Mouse (Mus musculus): Measurements from ENCODE around the gene Ttll6. TPM values are rescaled to one million over a fixed set of nuclear protein-coding genes. Genes with fewer than 3 reads are reported as not detected.
A peak's percentile ranks its signal among the peaks of the same experiment; 100 is the strongest.
"Not testable (repeated sequence)": the region's sequence is repeated elsewhere in the genome, so short reads cannot be mapped to it uniquely, and the experiment has no call there.

Ttll6 gene
- under 1 TPM in 3 of 4 experiments, not detected in 1; 0.23 to 0.36 (median 0.30) TPM for total RNA-seq (2022)

- DNase-seq (ENCODE audit: low spot score in 2 of 2) = peak in 1 of 2 experiments; percentile 12
Observed at GRCm38 (mm10) chr11:96133239-96133865, at the start of gene Ttll6. Gene Ttll6, plus strand, starts transcription at chr11:96133786.

GRCm38 (mm10) chr11:96087981-96088380, 45.6 kb upstream of the Ttll6 start:
- DNase-seq (ENCODE audit: low spot score in 2 of 2) = no peak

GRCm38 (mm10) chr11:96091073-96091472, 42.5 kb upstream of the Ttll6 start:
- no peak for DNase-seq (ENCODE audit: low spot score in 2 of 2)

DNA sequence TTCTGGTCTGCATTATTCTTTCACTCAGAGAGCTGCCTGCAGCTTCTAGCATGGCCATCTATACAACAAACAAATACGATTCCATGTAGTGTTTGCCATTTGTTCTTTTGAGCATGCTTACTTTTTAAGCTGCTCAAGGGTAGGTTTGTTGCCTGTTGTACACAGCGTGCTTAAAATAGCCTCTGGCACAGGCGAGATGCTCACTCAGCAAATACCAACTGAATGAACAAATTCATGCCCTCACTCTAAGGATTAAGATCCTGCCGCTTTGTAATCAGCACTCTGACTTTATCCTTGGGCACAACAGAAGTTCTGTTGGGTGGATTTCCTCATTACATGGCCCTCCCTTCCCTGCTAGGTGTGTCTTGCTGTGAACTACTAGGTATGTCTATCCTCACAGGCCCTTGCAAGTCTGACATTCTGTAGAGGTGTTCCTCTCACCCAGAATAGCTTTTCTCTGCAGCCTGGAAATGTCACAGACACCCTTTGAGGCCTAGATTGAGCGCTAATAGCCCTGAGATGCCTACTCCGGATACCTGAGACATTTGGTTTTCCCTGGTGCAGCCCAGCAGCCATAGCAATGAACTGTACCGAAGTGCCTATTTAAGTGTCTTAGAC, 40.8 kb upstream of the Ttll6 start:
- no peak for DNase-seq (ENCODE audit: low spot score in 2 of 2)

DNA sequence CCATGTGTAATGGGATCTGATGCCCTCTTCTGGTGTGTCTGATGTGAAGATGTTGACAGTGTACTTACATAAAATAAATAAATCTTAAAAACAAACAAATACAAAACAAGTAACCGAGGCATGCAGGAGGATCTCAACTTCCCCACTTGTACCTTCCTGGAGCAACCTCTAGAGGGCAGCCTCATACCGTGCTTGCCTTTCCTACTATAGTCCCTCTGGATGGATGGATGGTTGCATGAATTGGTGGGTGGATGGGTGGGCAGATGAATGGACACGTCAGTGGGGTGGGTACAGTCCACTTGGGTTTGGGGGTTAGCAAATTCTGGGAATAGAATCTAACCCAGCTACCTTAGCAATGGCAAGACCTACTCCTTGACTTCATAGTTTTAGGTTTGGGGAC, 40.2 kb upstream of the Ttll6 start:
- peak in 1 of 2 experiments; percentile 19 for DNase-seq (ENCODE audit: low spot score in 2 of 2)

DNA sequence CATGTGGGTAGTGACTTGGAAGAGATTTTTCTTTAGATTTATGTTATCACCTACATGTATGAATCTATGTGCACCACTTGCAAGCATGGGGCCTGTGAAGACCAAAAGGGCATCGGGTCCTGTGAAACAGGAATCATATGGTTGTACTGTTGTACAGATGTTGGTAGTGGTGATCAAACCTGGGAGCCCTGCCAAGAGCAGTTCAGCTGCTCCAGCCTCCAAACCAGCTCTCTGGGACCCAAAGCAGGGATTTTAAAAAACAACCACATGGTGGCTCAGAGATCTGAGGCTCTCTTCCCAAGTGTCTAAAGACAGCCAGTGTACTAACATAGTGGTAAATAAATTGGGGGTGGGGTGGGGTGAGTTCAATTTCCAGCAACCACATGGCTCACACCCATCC, 25.2 kb upstream of the Ttll6 start:
- no peak for DNase-seq (ENCODE audit: low spot score in 2 of 2)

- DNase-seq (ENCODE audit: low spot score in 2 of 2) = not testable (repeated sequence)
Observed at GRCm38 (mm10) chr11:96110950-96111349, 22.6 kb upstream of the Ttll6 start.

DNA sequence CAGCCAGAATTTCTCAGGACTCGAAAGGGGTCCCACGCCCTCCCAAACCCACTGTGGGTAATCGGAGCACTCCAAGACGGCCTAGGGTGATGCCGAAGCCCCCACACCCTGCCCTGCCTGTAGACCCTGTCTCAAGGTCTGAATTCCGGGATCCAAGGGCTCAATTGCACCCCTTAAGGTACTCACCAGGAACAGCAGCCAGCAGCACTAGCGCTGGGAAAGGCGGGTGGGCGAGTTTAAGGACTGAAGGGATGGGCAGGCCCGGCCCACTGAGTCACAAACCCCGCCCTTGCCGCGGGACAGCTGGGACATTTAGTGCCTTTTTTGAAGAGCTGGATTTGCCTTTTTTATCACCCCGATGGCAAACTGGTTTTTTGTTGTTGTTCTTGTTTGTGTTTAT, 21.8 kb upstream of the Ttll6 start, which contains the start of gene Calcoco2:
Calcoco2 (minus strand) TSS at position 214 of the 400 bp plus-strand sequence.
- DNase-seq (ENCODE audit: low spot score in 2 of 2) = no peak

DNA sequence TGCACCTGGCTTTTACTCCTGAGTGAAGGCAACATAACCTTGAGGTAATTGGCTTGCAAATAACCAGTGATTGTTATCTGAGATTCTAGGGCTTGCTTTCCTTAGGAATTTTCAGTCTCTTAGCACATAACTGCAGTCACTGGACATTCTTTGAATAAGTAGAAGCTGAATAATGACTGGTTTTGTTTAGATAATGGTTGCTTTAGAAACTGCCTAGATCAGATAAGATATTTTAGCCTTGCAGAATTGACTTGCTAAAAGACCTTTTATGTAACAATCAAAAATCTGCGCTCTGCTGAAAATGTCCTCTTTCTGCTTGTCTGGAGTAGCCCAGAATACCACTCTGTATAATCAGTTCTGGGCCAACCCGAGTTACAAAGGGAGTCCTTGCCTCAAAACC, 19.5 kb upstream of the Ttll6 start:
- no peak for DNase-seq (ENCODE audit: low spot score in 2 of 2)

GRCm38 (mm10) chr11:96115416-96115815, 18.2 kb upstream of the Ttll6 start:
- DNase-seq (ENCODE audit: low spot score in 2 of 2) = no peak

DNA sequence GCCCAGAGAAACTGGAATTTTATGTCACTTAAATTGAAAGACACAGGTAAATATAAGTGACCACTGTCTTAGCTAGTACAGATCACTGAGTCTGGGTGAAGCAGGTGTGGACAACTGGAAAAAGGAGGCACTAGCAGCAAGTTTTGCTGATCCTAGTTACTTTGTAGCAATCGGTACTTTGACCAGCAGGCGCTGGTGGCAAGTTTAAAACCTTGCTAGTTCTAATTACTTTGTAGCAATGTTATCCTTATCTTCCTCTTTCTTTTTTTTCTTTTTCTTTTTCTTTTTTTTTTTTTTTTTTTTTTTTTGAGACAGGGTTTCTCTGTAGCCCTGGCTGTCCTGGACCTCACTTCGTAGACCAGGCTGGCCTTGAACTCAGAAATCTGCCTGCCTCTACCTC, 17.5 kb upstream of the Ttll6 start:
- DNase-seq (ENCODE audit: low spot score in 2 of 2) = no peak

DNA sequence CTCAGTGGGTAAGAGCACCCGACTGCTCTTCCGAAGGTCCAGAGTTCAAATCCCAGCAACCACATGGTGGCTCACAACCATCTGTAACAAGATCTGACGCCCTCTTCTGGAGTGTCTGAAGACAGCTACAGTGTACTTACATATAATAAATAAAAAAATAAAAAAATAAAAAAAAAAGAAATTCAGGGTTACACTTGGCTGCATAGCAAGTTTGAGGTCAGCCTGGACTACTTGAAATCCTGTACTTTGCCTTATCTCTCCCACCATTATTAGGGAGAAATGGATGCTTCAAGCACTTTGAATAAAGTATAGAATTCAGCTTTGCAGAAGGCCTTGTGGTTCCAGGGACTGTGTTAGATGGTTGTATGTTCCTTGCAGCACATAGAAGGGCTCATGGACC, 16.7 kb upstream of the Ttll6 start:
- DNase-seq (ENCODE audit: low spot score in 2 of 2) = not testable (repeated sequence)

GRCm38 (mm10) chr11:96119401-96119800, 14.2 kb upstream of the Ttll6 start:
- DNase-seq (ENCODE audit: low spot score in 2 of 2) = no peak

- not testable (repeated sequence) for DNase-seq (ENCODE audit: low spot score in 2 of 2)
Observed at GRCm38 (mm10) chr11:96122806-96123205, 10.8 kb upstream of the Ttll6 start.

DNA sequence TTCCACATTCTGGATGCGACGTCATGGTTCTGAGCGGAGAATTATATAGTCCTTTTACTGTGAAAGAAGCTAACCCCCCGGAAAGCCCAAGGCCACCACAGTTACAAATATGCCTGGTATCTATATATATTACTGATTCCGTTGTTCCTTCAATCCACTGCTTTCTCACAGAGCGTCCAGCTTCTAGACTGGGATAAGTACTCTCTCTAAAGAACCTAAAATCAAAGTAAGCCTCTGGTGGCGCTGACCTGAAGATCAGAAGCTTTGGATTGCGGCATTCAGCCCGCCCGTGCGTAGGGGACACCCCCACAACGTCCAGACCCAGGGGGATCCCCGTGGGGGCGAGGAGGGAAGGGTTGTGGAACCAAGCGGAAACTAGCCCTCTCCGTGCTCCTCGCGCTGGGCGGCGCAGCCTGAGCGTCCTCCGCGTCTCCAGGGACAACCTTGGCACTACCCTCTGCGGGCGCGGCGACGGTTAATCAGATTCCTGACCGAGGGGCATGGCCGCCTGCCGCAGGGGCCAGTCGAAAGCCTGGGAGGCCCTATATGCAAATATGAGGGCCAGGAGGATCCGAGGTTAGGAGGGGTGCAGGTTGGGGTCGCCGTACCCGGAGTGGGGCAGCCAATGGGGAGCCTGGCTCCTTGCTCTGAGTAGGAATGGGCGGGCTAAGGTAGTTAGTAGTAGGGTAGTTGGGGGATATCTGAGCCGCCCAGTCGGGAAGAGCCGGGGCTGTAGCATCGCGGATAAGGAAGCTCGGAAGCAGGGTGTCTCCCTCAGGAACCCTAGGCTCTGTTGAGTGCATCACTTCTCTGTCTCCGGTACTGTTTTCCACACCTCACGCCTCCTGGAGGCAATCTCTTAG, 9.3 kb upstream of the Ttll6 start:
- DNase-seq (ENCODE audit: low spot score in 2 of 2) = no peak

DNA sequence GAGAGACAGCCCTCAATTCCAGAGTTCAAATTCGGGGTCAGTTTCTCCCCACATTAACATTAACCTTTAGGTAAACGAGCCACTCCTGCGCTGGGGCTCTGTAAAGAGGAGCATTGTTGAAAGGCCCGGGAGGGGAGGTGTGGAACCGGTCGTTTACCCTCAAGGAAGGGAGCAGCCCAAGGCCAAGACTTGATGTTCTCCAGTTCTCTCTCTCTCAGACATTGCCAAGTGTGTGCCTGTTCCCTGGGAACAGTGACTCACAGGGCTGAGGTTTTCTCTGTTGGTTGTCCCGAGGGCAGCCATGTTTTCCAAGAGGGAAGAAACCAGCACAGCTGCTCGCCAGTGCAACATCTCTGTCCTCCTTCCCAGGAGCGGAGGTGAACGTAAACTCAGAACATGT, 3.0 kb upstream of the Ttll6 start:
- no peak for DNase-seq (ENCODE audit: low spot score in 2 of 2)

DNA sequence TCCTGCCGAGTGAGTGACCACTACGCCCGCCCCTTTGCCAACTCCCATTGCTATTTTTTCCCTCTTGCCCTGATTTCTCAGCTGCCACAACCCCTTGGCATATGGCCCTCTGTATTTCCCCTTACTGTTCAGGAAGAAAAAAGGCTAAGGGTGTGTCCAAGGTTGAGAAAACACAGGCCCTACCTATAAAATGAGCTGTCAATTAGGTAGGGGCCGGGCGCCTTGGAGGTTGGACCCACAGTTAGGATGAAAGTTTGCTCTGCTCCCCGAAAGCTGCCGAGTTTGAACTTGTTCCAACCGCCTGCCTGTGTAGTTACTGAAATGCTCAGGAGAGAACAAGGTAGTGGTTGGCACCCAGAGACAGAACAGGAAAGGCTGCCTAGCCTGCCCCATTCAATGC, 2.3 kb downstream of the Ttll6 start:
- no peak for DNase-seq (ENCODE audit: low spot score in 2 of 2)

DNA sequence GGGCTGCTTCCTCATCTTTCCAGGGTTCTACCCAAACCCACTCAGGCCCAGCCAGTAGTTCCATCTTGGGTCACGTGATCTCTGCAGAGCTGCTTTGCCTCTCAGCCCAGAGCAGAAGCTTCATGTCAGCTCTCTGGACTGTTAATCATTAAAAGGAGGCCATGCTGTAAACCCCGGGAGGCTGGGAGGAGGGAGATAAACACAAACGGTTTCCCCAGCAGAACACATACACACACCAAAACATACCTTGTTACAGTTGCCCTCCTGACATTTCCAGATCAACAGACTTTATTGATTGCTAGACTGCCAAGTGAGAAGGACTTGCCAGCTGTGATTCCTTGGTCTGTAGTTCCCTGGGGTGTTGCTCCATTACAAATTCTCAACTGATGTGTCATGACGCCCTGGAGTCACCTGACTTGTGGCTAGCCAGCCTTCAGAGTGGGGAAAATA, 7.2 kb downstream of the Ttll6 start:
- no peak for DNase-seq (ENCODE audit: low spot score in 2 of 2)

DNA sequence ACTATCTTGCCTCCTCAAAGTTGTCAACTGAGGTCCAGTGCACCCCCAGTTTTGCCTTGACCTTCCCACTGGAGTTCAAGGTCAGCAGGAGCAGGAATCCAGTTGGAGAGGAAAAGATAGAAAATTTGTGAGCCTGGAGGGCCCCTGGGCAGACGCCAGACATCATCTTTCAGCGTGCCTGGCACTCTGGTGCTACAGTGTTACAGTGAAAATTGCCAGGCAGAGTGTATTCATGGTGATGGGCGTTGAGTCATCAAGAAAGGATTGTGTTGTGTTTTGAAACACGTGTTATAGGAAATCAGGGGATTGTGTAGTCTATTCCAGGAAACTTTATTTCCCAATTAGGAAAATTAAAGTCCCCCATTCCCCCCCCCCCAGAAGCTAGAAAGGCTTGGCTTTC, 10.2 kb downstream of the Ttll6 start:
- no peak for DNase-seq (ENCODE audit: low spot score in 2 of 2)

- peak in 1 of 2 experiments; percentile 19 for DNase-seq (ENCODE audit: low spot score in 2 of 2)
Observed at GRCm38 (mm10) chr11:96145622-96146270, 12.2 kb downstream of the Ttll6 start.

DNA sequence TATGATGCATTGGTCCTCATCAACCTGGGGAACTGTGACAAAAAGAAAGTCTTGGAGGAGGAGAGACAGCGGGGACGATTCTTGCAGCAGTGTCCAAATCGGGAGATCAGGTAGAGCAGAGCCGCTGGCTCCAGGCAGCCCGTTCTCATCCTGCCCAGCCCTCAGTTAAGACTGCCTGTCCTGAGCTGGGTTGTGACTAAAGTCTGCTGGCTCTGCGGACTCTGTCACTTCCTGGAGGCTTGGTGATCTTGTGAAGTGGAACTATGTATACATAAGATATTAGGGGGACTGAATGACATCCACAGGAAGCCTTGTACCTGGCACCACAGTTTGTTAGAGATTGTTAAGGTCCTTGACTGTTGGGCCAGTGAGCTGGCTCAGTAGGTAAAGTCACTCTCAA, 13.9 kb downstream of the Ttll6 start:
- DNase-seq (ENCODE audit: low spot score in 2 of 2) = no peak

DNA sequence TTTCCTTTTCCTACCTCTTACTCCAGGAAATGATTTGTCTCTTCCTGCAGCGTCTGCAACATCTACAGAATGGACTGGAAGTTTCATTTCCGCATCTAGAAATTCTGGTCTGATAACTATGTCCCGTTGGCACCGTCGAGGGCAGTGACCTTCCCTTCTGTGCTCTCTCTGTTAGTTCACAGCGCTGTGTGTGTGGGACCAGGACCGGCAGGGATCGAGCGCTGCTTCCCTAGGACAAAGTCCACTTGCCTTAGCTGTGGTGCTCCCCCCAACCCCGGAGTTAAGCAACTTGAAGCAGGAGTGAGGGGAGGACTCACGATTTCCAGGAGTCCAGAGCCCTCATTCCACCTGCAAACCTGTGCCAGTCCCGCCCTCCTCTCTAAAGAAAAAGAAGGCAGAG, 31.2 kb downstream of the Ttll6 start:
- DNase-seq (ENCODE audit: low spot score in 2 of 2) = no peak
